Mouse (Mus musculus): Measurements from ENCODE around the gene Gm20388. TPM values are rescaled to one million over a fixed set of nuclear protein-coding genes. Genes with fewer than 3 reads are reported as not detected.

Gene Gm20388
- total RNA-seq, 2 experiments from 2014 or later = 1.9 to 2.0 TPM

GRCm38 (mm10) chr8:122419881-122420555, 2509.4 kb downstream of the Gm20388 start:
- DNase-seq = no peak

GRCm38 (mm10) chr8:122421376-122422070, 2510.9 kb downstream of the Gm20388 start, which contains the start of gene Il17c:
Il17c (plus strand) TSS chr8:122422020.
- DNase-seq = peak; percentile 26

GRCm38 (mm10) chr8:122423217-122423616, 2512.6 kb downstream of the Gm20388 start:
- DNase-seq = no peak

GRCm38 (mm10) chr8:122423659-122424058, 2513.0 kb downstream of the Gm20388 start:
- DNase-seq = no peak

- DNase-seq = no peak
Measured at GRCm38 (mm10) chr8:122426145-122426544, 2515.5 kb downstream of the Gm20388 start.

GRCm38 (mm10) chr8:122427607-122428006, 2517.0 kb downstream of the Gm20388 start:
- no peak for DNase-seq

- DNase-seq = no peak
Measured at GRCm38 (mm10) chr8:122428163-122428562, 2517.5 kb downstream of the Gm20388 start.

GRCm38 (mm10) chr8:122430058-122430636, 2519.5 kb downstream of the Gm20388 start:
- DNase-seq = no peak

- no peak for DNase-seq
Measured at GRCm38 (mm10) chr8:122430646-122431045, 2520.0 kb downstream of the Gm20388 start.

GRCm38 (mm10) chr8:122431694-122432442, 2521.2 kb downstream of the Gm20388 start:
- no peak for DNase-seq

- DNase-seq = peak; percentile 74
Measured at GRCm38 (mm10) chr8:122432443-122433268, 2522.0 kb downstream of the Gm20388 start, which contains the start of gene Cyba. Cyba (minus strand) TSS chr8:122432930.

- no peak for DNase-seq
Measured at GRCm38 (mm10) chr8:122433269-122433905, 2522.7 kb downstream of the Gm20388 start.

- DNase-seq = no peak
Measured at GRCm38 (mm10) chr8:122435375-122435774, 2524.7 kb downstream of the Gm20388 start.

- no peak for DNase-seq
Measured at GRCm38 (mm10) chr8:122436146-122436545, 2525.5 kb downstream of the Gm20388 start.

- DNase-seq = no peak
Measured at GRCm38 (mm10) chr8:122436586-122437125, 2526.0 kb downstream of the Gm20388 start.

GRCm38 (mm10) chr8:122437708-122438331, 2527.2 kb downstream of the Gm20388 start:
- no peak for DNase-seq

- no peak for DNase-seq
Measured at GRCm38 (mm10) chr8:122439336-122439735, 2528.7 kb downstream of the Gm20388 start.

GRCm38 (mm10) chr8:122441326-122441725, 2530.7 kb downstream of the Gm20388 start:
- no peak for DNase-seq

GRCm38 (mm10) chr8:122442356-122442755, 2531.7 kb downstream of the Gm20388 start:
- no peak for DNase-seq

GRCm38 (mm10) chr8:122442781-122443180, 2532.1 kb downstream of the Gm20388 start:
- no peak for DNase-seq
